Mouse (Mus musculus): ENCODE measurements around the gene Ctnnd2. TPM values are rescaled to one million over a fixed set of nuclear protein-coding genes. Genes with fewer than 3 reads are reported as not detected.

The Ctnnd2 gene
- polyA plus RNA-seq, 1 experiment from 2014 or later, result 17.2 TPM

GRCm38 (mm10) chr15:30513122-30513521, 340.7 kb downstream of the Ctnnd2 start:
- no peak overlapping the region for H3K4me3 ChIP-seq (ENCODE audit: low read length)
- H3K9me3 ChIP-seq (ENCODE audit: control insufficient read depth, low read length), result no peaks in the 10 kb centered on the region
- H3K4me1 ChIP-seq (replicated peaks; ENCODE audit: control insufficient read depth, insufficient read depth, low read length), result no peaks in the 10 kb centered on the region
- ATAC-seq (ENCODE audit: low read depth), result no peak
- no peak overlapping the region for H3K27ac ChIP-seq (ENCODE audit: low read length)
- no peak overlapping the region for H3K9ac ChIP-seq (ENCODE audit: low read length)
- H3K27me3 ChIP-seq (ENCODE audit: control insufficient read depth, insufficient read depth, low read depth, low read length), result no peaks in the 10 kb centered on the region
- H3K36me3 ChIP-seq (ENCODE audit: control insufficient read depth, insufficient read depth, low read length), result no peaks in the 10 kb centered on the region
- no peak overlapping the region for H3K4me2 ChIP-seq (ENCODE audit: low read depth, low read length)

DNA sequence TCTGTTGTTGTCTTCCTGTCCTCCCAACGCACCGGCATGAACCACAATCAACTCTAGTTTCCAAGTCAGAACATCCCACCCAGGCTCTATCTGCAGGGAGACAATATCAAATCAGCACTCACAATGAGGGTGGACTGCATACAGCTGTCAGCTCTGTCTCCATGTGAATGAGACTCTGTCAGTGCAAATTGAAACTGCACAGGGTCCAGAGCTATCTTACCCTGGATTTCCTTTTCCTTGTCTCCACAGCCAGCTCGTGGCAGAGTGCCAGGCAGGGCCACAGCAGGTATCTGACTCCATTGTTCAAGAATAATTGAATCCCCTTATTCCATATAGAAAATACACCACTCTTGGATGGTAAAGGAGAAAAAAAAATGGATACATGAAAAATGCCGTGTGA, 343.0 kb downstream of the Ctnnd2 start:
- Histone ChIP-seq H3K27ac (ENCODE audit: low read length) (no peak overlapping the region), H3K9ac (ENCODE audit: low read length) (no peak overlapping the region), H3K4me1 (replicated peaks; ENCODE audit: control insufficient read depth, insufficient read depth, low read length) (no peaks in the 10 kb centered on the region), H3K4me3 (ENCODE audit: low read length) (no peak overlapping the region), H3K36me3 (ENCODE audit: control insufficient read depth, insufficient read depth, low read length) (no peaks in the 10 kb centered on the region), H3K4me2 (ENCODE audit: low read depth, low read length) (no peak overlapping the region), H3K9me3 (ENCODE audit: control insufficient read depth, low read length) (no peaks in the 10 kb centered on the region), H3K27me3 (ENCODE audit: control insufficient read depth, insufficient read depth, low read depth, low read length) (no peaks in the 10 kb centered on the region)
- ATAC-seq (ENCODE audit: low read depth), result no peak
- WGBS, result 64% methylated on average over 4 of the region's 4 CpGs

- Histone ChIP-seq H3K27me3 (ENCODE audit: control insufficient read depth, insufficient read depth, low read depth, low read length) (no peaks in the 10 kb centered on the region), H3K27ac (ENCODE audit: low read length) (no peak overlapping the region), H3K36me3 (ENCODE audit: control insufficient read depth, insufficient read depth, low read length) (no peaks in the 10 kb centered on the region), H3K4me1 (replicated peaks; ENCODE audit: control insufficient read depth, insufficient read depth, low read length) (no peaks in the 10 kb centered on the region), H3K4me3 (ENCODE audit: low read length) (no peak overlapping the region), H3K9ac (ENCODE audit: low read length) (no peak overlapping the region), H3K4me2 (ENCODE audit: low read depth, low read length) (no peak overlapping the region), H3K9me3 (ENCODE audit: control insufficient read depth, low read length) (no peaks in the 10 kb centered on the region)
- WGBS, result 68% methylated on average over 5 of the region's 5 CpGs
- no peak for ATAC-seq (ENCODE audit: low read depth)
Measured at GRCm38 (mm10) chr15:30541459-30541858, 369.1 kb downstream of the Ctnnd2 start.

GRCm38 (mm10) chr15:30548263-30548662, 375.9 kb downstream of the Ctnnd2 start:
- 83% methylated on average over 4 of the region's 4 CpGs for WGBS
- Histone ChIP-seq H3K9ac (ENCODE audit: low read length) (no peak overlapping the region), H3K36me3 (ENCODE audit: control insufficient read depth, insufficient read depth, low read length) (no peaks in the 10 kb centered on the region), H3K4me1 (replicated peaks; ENCODE audit: control insufficient read depth, insufficient read depth, low read length) (no peaks in the 10 kb centered on the region), H3K27me3 (ENCODE audit: control insufficient read depth, insufficient read depth, low read depth, low read length) (no peaks in the 10 kb centered on the region), H3K27ac (ENCODE audit: low read length) (no peak overlapping the region), H3K4me3 (ENCODE audit: low read length) (no peak overlapping the region), H3K9me3 (ENCODE audit: control insufficient read depth, low read length) (no peaks in the 10 kb centered on the region), H3K4me2 (ENCODE audit: low read depth, low read length) (no peak overlapping the region)
- no peak for ATAC-seq (ENCODE audit: low read depth)

DNA sequence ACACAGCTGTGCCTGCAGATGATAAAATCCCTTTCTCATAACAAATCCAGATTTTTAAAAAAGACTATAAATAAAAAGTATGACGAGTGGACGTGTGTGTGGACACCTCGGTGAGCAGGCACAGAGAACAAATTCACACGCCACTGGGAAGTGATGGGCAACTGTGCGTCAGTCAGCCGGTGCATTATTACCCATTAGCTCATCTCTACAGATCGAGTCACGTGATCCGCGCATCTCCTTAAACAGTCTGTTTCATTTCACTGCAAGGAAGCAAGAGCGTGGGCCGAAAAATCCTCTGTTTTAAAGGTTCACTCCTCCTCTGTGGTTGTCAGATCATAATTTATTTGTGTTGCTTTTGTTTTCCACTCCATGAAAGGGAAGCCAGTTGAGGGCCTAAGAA, 378.6 kb downstream of the Ctnnd2 start:
- H3K9ac ChIP-seq (ENCODE audit: low read length), result no peak overlapping the region
- H3K4me2 ChIP-seq (ENCODE audit: low read depth, low read length), result no peak overlapping the region
- H3K27ac ChIP-seq (ENCODE audit: low read length), result no peak overlapping the region
- no peaks in the 10 kb centered on the region for H3K9me3 ChIP-seq (ENCODE audit: control insufficient read depth, low read length)
- no peak for ATAC-seq (ENCODE audit: low read depth)
- no peaks in the 10 kb centered on the region for H3K36me3 ChIP-seq (ENCODE audit: control insufficient read depth, insufficient read depth, low read length)
- no peaks in the 10 kb centered on the region for H3K4me1 ChIP-seq (replicated peaks; ENCODE audit: control insufficient read depth, insufficient read depth, low read length)
- WGBS, result 84% methylated on average over 12 of the region's 12 CpGs
- H3K27me3 ChIP-seq (ENCODE audit: control insufficient read depth, insufficient read depth, low read depth, low read length), result no peaks in the 10 kb centered on the region
- no peak overlapping the region for H3K4me3 ChIP-seq (ENCODE audit: low read length)

- Histone ChIP-seq H3K4me1 (replicated peaks; ENCODE audit: control insufficient read depth, insufficient read depth, low read length) (no peaks in the 10 kb centered on the region), H3K9ac (ENCODE audit: low read length) (no peak overlapping the region), H3K27me3 (ENCODE audit: control insufficient read depth, insufficient read depth, low read depth, low read length) (no peaks in the 10 kb centered on the region), H3K4me2 (ENCODE audit: low read depth, low read length) (no peak overlapping the region), H3K27ac (ENCODE audit: low read length) (no peak overlapping the region), H3K9me3 (ENCODE audit: control insufficient read depth, low read length) (no peaks in the 10 kb centered on the region), H3K4me3 (ENCODE audit: low read length) (no peak overlapping the region), H3K36me3 (ENCODE audit: control insufficient read depth, insufficient read depth, low read length) (no peaks in the 10 kb centered on the region)
- ATAC-seq (ENCODE audit: low read depth), result no peak
- 74% methylated on average over 2 of the region's 2 CpGs for WGBS
Measured at GRCm38 (mm10) chr15:30553910-30554406, 381.6 kb downstream of the Ctnnd2 start.

DNA sequence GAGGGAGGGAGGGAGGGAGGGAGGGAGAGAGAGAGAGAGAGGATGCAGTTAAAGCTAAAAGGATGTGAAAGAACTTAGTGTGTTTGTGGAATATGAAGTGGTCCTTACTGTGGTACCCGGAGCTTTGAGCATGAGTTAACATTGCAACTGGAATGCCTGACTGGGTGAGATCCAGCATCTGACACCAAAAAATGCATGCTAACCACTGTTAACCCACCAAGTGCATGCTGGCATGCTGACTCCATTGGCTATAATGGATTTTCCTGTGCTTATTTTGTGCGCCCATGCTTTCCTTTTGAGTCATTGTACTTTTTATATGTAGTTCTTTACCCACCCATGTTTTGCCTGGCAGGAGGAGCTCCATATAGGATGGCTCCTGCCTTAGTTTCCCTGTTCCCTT, 383.4 kb downstream of the Ctnnd2 start:
- WGBS, result 78% methylated on average over 2 of the region's 2 CpGs
- H3K9ac ChIP-seq (ENCODE audit: low read length), result no peak overlapping the region
- no peak overlapping the region for H3K27ac ChIP-seq (ENCODE audit: low read length)
- H3K9me3 ChIP-seq (ENCODE audit: control insufficient read depth, low read length), result no peaks in the 10 kb centered on the region
- H3K36me3 ChIP-seq (ENCODE audit: control insufficient read depth, insufficient read depth, low read length), result no peaks in the 10 kb centered on the region
- H3K4me2 ChIP-seq (ENCODE audit: low read depth, low read length), result no peak overlapping the region
- no peak overlapping the region for H3K4me3 ChIP-seq (ENCODE audit: low read length)
- ATAC-seq (ENCODE audit: low read depth), result no peak
- no peaks in the 10 kb centered on the region for H3K4me1 ChIP-seq (replicated peaks; ENCODE audit: control insufficient read depth, insufficient read depth, low read length)
- no peaks in the 10 kb centered on the region for H3K27me3 ChIP-seq (ENCODE audit: control insufficient read depth, insufficient read depth, low read depth, low read length)

GRCm38 (mm10) chr15:30562375-30562774, 390.0 kb downstream of the Ctnnd2 start:
- Histone ChIP-seq H3K4me3 (ENCODE audit: low read length) (no peak overlapping the region), H3K9ac (ENCODE audit: low read length) (no peak overlapping the region), H3K9me3 (ENCODE audit: control insufficient read depth, low read length) (no peaks in the 10 kb centered on the region), H3K27ac (ENCODE audit: low read length) (no peak overlapping the region), H3K36me3 (ENCODE audit: control insufficient read depth, insufficient read depth, low read length) (no peaks in the 10 kb centered on the region), H3K4me1 (replicated peaks; ENCODE audit: control insufficient read depth, insufficient read depth, low read length) (no peaks in the 10 kb centered on the region), H3K27me3 (ENCODE audit: control insufficient read depth, insufficient read depth, low read depth, low read length) (no peaks in the 10 kb centered on the region), H3K4me2 (ENCODE audit: low read depth, low read length) (no peak overlapping the region)
- ATAC-seq (ENCODE audit: low read depth), result peak; percentile 15; the same call in 1 of the 2 replicates
- 78% methylated on average over 5 of the region's 5 CpGs for WGBS

DNA sequence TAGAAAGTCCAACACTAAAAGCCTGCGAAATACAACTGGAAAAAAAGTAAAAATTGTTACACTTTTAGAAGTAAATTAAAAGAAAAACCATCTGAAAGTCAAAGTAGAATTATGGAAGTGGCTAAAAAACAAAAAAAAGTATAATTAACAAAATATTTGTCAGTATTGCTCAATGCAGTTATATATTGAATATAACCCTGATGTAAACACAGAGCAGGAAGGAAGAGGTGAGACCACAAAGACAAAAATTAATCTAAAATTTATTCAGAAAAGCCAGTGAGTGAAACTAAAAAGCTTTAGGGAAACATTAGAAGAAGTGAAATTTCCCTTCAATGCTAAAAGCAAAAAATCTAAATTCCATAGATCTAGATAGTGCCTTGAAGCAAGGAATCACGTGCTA, 392.2 kb downstream of the Ctnnd2 start:
- ATAC-seq (ENCODE audit: low read depth), result no peak
- no peaks in the 10 kb centered on the region for H3K4me1 ChIP-seq (replicated peaks; ENCODE audit: control insufficient read depth, insufficient read depth, low read length)
- no peaks in the 10 kb centered on the region for H3K36me3 ChIP-seq (ENCODE audit: control insufficient read depth, insufficient read depth, low read length)
- WGBS, result 84% methylated on average over 2 of the region's 2 CpGs
- H3K4me3 ChIP-seq (ENCODE audit: low read length), result no peak overlapping the region
- no peak overlapping the region for H3K27ac ChIP-seq (ENCODE audit: low read length)
- H3K27me3 ChIP-seq (ENCODE audit: control insufficient read depth, insufficient read depth, low read depth, low read length), result no peaks in the 10 kb centered on the region
- no peak overlapping the region for H3K4me2 ChIP-seq (ENCODE audit: low read depth, low read length)
- H3K9ac ChIP-seq (ENCODE audit: low read length), result no peak overlapping the region
- no peaks in the 10 kb centered on the region for H3K9me3 ChIP-seq (ENCODE audit: control insufficient read depth, low read length)

DNA sequence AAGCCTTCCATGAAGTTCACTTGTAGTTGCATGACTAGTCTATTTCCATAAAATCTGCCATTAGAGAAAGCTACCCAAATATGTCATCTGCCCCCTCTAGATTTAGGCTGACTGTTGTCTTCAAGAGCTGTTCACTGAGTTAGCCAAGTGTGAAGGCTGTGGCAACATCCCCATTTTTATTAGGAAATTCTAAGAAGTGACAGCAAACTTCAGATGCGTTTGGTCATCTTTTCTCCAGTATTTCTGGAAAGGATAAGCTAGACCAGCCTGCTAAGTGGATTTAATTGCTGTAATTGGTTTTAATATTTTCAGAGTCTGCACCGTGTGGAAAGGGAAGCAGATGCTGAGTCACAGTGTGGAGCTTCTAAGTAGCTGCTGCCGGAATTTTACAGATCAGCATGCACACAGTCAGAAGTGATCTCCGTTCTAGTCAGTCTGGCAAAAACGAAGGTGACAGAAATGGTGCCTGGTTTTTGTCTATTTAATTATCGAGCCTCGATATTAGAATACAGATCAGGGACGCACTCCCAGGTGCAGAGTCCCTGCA, 397.9 kb downstream of the Ctnnd2 start:
- no peaks in the 10 kb centered on the region for H3K36me3 ChIP-seq (ENCODE audit: control insufficient read depth, insufficient read depth, low read length)
- no peak for ATAC-seq (ENCODE audit: low read depth)

More for the DNA sequence above, 397.9 kb downstream of the Ctnnd2 start:
- no peak overlapping the region for H3K27ac ChIP-seq (ENCODE audit: low read length)
- H3K4me3 ChIP-seq (ENCODE audit: low read length), result no peak overlapping the region
- H3K4me2 ChIP-seq (ENCODE audit: low read depth, low read length), result no peak overlapping the region
- no peak overlapping the region for H3K9ac ChIP-seq (ENCODE audit: low read length)
- H3K27me3 ChIP-seq (ENCODE audit: control insufficient read depth, insufficient read depth, low read depth, low read length), result no peaks in the 10 kb centered on the region
- H3K9me3 ChIP-seq (ENCODE audit: control insufficient read depth, low read length), result no peaks in the 10 kb centered on the region
- WGBS, result 81% methylated on average over 8 of the region's 8 CpGs
- no peaks in the 10 kb centered on the region for H3K4me1 ChIP-seq (replicated peaks; ENCODE audit: control insufficient read depth, insufficient read depth, low read length)
